Mouse (Mus musculus) megakaryocyte, embryonic 14.5 days (primary cell): ENCODE results near the gene E130311K13Rik. TPM values are rescaled to one million over a fixed set of nuclear protein-coding genes. Genes with fewer than 3 reads are reported as not detected.

Experiments used
- H3K27me3 ChIP-seq: replicated peaks from 2 replicates; pipeline ENCODE3; 2012; ENCODE audit warnings: inconsistent platforms
- H3K36me3 ChIP-seq: replicated peaks from 2 replicates; pipeline ENCODE3; 2012; ENCODE audit warnings: low read length, inconsistent platforms, mixed read lengths
- H3K4me1 ChIP-seq: 2 replicates; pipeline ENCODE4 v1.6.1; 2012; ENCODE audit warnings: inconsistent platforms
- H3K4me3 ChIP-seq: replicated peaks from 2 replicates; pipeline ENCODE3; 2012; ENCODE audit warnings: moderate library complexity, mild to moderate bottlenecking, inconsistent platforms
- H3K9me3 ChIP-seq: 2 replicates; pipeline ENCODE4 v1.6.1; 2012; ENCODE audit warnings: inconsistent platforms
- FLI1 ChIP-seq: IDR thresholded peaks from 2 replicates; pipeline ENCODE4 v1.6.1; 2012; ENCODE audit warnings: low read length, inconsistent platforms, mixed read lengths
- GATA1 ChIP-seq: IDR thresholded peaks from 3 replicates; pipeline ENCODE4 v1.6.1; 2012; ENCODE audit warnings: mixed read lengths, low read length, inconsistent platforms, borderline replicate concordance
- polyA plus RNA-seq: library from polyadenylated mRNA; stranded (reverse); fragments of >175 nt; gene quantifications from 2 replicates; pipeline ENCODE4 v1.2.3, GENCODE M21; 2012; ENCODE audit warnings: low replicate concordance; ENCODE audit not compliant: insufficient read depth

E130311K13Rik gene
- polyA plus RNA-seq, 1 experiment = 4.0 TPM

DNA sequence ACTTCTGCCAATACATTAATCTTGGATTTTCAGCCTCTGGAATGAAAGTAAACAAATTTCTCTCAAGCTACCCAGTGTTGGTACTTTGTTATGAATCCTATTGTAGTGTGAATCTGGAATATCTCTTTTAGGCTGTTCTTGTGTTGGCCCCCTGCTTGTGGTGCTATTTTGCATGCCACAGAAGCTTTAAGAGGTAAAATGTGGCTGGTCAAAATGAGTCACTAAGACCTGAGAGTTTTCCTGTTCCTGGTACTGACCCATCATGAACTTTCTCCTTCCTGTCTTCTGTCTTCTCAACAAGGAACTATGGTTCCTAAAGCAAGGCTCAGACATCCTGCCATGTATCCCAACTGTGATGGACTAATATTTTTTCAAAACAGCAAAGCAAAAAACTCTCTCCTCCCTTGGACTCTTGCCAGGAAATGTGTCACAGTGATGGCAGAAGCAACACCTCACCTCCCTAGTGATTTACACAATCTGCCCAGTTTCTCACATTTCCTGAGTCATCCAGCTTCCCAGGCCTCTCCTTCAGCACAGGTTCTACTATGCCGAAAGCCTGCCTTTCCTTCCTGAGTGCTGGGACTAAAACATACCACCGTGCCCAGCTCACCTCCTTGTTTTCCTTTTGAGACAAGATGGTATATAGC lies 12.1 kb upstream of the E130311K13Rik start:
- no peaks in the 10 kb centered on the region for H3K4me1 ChIP-seq
- H3K27me3 ChIP-seq = no peaks in the 10 kb centered on the region
- no peak for TF ChIP-seq GATA1
- TF ChIP-seq FLI1 = no peak
- peaks cover 62% of the 10 kb centered on the region for H3K36me3 ChIP-seq
- H3K9me3 ChIP-seq = no peaks in the 10 kb centered on the region
- no peak overlapping the region for H3K4me3 ChIP-seq

DNA sequence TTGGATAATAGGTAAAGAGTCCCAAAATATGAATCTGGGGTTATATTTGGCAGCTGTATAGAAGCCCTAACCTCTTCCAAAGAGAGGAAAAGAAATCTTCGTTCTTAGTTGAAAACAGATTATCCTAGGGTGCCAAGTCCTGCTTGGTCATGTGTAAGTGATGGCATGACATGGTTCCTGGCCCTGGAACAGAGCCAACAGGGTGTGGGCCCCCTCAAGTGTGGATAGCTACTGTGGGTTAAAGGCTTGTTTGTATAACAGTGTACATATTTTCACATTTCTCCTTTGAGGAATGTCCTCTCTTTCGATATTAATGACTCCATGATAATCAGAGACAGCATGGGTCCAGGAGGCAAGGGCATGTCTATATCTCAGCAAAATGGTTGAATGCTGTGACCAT lies 9.7 kb upstream of the E130311K13Rik start:
- TF ChIP-seq GATA1 = no peak
- TF ChIP-seq FLI1 = no peak
- no peaks in the 10 kb centered on the region for H3K9me3 ChIP-seq
- no peak overlapping the region for H3K4me3 ChIP-seq
- peaks cover 44% of the 10 kb centered on the region for H3K36me3 ChIP-seq
- no peaks in the 10 kb centered on the region for H3K4me1 ChIP-seq
- no peaks in the 10 kb centered on the region for H3K27me3 ChIP-seq

DNA sequence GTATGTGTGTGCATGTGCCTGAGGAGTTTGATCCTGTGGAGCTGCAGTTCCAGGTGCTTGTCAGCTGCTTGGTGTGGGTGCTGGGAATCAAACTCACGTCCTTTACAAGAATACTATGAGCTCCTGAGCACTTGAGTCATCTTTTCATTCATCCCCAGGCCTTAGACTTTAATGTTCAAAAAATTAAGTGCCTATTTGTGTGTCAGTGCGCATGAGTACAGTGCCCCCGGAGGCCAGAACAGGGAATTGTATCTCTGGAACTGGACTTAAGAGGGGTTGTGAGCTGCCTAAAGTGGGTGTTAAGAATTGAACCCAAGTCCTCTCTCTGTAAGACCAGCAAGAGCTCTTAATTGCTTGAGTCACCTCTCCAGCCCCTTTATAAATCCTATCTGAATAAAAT lies 9.6 kb downstream of the E130311K13Rik start:
- no peak overlapping the region for H3K4me3 ChIP-seq
- no peaks in the 10 kb centered on the region for H3K4me1 ChIP-seq
- no peaks in the 10 kb centered on the region for H3K9me3 ChIP-seq
- peaks cover 51% of the 10 kb centered on the region for H3K36me3 ChIP-seq
- no peaks in the 10 kb centered on the region for H3K27me3 ChIP-seq
- TF ChIP-seq FLI1 = no peak
- no peak for TF ChIP-seq GATA1

GRCm38 (mm10) chr3:63910301-63910700 lies 19.0 kb downstream of the E130311K13Rik start:
- peaks cover 2% of the 10 kb centered on the region for H3K27me3 ChIP-seq
- H3K36me3 ChIP-seq = peaks cover 14% of the 10 kb centered on the region
- H3K4me1 ChIP-seq = peaks cover 2% of the 10 kb centered on the region
- no peaks in the 10 kb centered on the region for H3K9me3 ChIP-seq
- TF ChIP-seq GATA1 (no peak), FLI1 (no peak)
- no peak overlapping the region for H3K4me3 ChIP-seq

- H3K4me3 ChIP-seq = peak overlapping the region; percentile 89
- H3K4me1 ChIP-seq = peaks cover 6% of the 10 kb centered on the region
Observed at GRCm38 (mm10) chr3:63905241-63905640, 24.0 kb downstream of the E130311K13Rik start.

DNA sequence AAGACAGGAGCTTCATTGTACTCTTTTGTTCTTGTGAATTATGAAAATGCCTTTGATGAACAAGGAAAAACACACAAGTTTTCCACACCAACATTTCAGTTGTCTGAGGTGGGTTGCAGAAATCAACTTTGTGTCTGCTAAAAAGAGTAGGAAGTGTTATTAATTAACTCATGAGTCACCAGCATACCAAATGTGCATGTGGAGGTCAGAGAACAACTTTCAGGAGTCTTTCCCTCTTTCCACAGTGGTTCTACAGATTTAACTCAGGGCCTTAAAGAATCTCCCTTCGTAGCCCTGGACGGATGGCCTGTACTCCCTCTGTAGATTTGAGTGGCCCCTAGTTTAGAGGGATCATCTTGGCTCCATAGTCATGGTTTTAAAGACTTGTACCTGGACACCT lies 25.1 kb downstream of the E130311K13Rik start:
- Histone ChIP-seq H3K4me3 (no peak overlapping the region), H3K36me3 (no peaks in the 10 kb centered on the region), H3K4me1 (peaks cover 17% of the 10 kb centered on the region), H3K9me3 (peaks cover 6% of the 10 kb centered on the region), H3K27me3 (peaks cover 13% of the 10 kb centered on the region)
- TF ChIP-seq FLI1 (no peak), GATA1 (no peak)

More at GRCm38 (mm10) chr3:63905241-63905640, 24.0 kb downstream of the E130311K13Rik start:
- Histone ChIP-seq H3K36me3 (no peaks in the 10 kb centered on the region), H3K9me3 (peaks cover 6% of the 10 kb centered on the region), H3K27me3 (peaks cover 4% of the 10 kb centered on the region)
- TF ChIP-seq FLI1 = no peak
- TF ChIP-seq GATA1 = no peak

DNA sequence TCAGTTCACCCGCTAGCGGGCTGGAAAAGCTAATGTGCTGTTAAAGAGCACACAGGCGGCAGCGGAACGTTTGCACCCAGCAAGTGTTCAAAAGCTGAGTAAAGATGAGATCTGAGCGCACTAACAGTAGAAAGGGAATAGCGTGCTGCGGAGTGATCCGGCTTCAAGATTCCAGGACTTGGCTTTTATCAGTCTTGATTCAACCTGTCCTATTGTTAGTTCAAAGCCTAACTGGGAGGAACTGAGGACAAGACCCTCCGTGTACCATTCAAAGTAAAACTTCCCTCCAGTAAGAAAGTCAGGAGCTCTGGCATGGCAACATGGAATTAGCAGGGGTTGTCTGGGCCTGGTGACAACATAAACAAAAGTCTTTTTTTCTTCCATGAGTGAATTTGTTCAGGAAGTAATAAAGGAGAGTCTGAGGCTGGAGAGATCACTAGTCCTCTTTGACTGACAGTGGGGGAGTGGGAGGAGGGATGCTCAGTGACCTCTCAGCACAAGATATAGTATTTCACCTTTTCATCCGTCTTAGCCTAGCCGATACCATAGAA lies 29.2 kb downstream of the E130311K13Rik start:
- H3K9me3 ChIP-seq = peaks cover 6% of the 10 kb centered on the region
- H3K4me1 ChIP-seq = peaks cover 19% of the 10 kb centered on the region
- peaks cover 22% of the 10 kb centered on the region for H3K27me3 ChIP-seq
- H3K36me3 ChIP-seq = no peaks in the 10 kb centered on the region
- TF ChIP-seq GATA1 (no peak), FLI1 (no peak)
- peak overlapping the region; percentile 33 for H3K4me3 ChIP-seq

- H3K36me3 ChIP-seq = no peaks in the 10 kb centered on the region
- H3K4me3 ChIP-seq = peak within 1 kb of the TSS; percentile 92
Observed at GRCm38 (mm10) chr3:63899309-63899695, 30.0 kb downstream of the E130311K13Rik start, which contains the start of gene Plch1. Plch1 (minus strand) TSS chr3:63899472.

DNA sequence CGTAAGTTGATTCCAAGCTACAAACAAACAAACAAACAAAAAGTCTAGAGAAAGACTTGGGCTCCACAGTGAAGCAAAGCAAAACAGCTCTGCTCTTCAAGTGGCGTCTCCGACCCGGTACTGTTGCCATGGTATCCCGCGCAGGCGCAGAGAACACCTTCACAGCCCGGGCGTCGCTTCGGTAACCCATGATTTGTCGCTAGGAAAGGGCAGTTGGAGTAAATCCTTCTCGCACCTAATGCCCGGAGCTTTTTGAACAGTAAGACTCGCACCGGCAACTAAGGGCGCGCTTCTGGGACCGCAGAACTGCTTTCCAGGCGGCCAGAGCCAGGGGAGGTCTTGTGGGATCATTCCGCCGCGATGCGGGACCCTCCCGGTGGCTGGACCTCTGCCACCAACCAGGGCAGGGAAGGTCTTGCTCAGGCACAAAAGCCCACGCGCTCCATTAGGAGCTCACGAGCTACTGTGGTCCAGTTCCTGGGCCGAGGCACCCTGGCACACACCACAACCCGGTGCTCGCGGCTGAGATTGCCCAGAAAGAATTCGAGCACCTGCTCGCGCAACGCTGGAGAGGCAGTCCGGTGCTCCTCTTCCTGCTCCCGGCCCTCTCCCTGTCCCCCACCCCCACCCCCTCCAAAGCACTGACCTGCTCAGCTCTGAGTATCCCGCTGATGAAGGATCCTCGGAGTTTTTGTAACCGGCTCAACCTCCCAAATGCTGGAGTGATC lies 30.5 kb downstream of the E130311K13Rik start:
- H3K4me3 ChIP-seq = peak overlapping the region; percentile 92
- no peaks in the 10 kb centered on the region for H3K36me3 ChIP-seq
- TF ChIP-seq FLI1 (no peak), GATA1 (no peak)

More at GRCm38 (mm10) chr3:63899309-63899695, 30.0 kb downstream of the E130311K13Rik start, which contains the start of gene Plch1:
- peaks cover 22% of the 10 kb centered on the region for H3K27me3 ChIP-seq
- peaks cover 19% of the 10 kb centered on the region for H3K4me1 ChIP-seq
- TF ChIP-seq GATA1 (no peak), FLI1 (no peak)
- peaks cover 6% of the 10 kb centered on the region for H3K9me3 ChIP-seq

DNA sequence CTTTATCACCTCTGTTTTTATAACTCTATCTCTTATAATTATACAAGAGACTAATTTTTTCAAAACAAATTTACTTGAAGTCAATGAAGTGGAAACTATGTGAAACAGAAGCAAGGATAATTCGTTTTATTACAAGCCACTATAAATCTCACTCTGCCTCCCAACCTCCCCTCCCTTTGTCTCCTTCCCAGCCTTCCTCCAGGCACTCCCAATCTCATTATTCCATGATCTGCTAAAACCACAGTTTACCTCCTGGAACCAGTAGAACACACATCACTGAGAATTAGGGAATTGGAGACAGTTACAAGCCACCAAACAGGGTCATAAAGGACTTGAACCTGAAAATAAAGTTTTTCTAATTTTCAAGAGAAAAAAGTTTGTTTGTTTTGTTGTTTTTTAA lies 32.1 kb downstream of the E130311K13Rik start:
- no peaks in the 10 kb centered on the region for H3K9me3 ChIP-seq
- H3K36me3 ChIP-seq = no peaks in the 10 kb centered on the region
- H3K4me3 ChIP-seq = no peak overlapping the region
- no peak for TF ChIP-seq GATA1
- TF ChIP-seq FLI1 = no peak
- peaks cover 24% of the 10 kb centered on the region for H3K27me3 ChIP-seq
- peaks cover 26% of the 10 kb centered on the region for H3K4me1 ChIP-seq

More for the DNA sequence above, 30.5 kb downstream of the E130311K13Rik start:
- Histone ChIP-seq H3K4me1 (peaks cover 23% of the 10 kb centered on the region), H3K27me3 (peaks cover 24% of the 10 kb centered on the region), H3K9me3 (peaks cover 6% of the 10 kb centered on the region)
